Mouse (Mus musculus) hindbrain, embryonic 11.5 days (tissue): ENCODE measurements at regions not wholly inside any gene's neighbourhood (a gene's known extent, or its start where the extent isn't known, plus 50 kb on each side); places are given as distances from the start of the nearest gene placed in this dataset.

Experiments
- ATAC-seq: fragments of 200-750 bp; cut with Nextera tagmentation; 2 replicates; pipeline ENCODE4 v1.8.0; 2017; ENCODE audit warnings: mild to moderate bottlenecking, moderate TSS enrichment, moderate library complexity; ENCODE audit not compliant: low FRiP score
- DNase-seq: peaks from one replicate; pipeline ENCODE4 v3.0.0-alpha.2; 2015; ENCODE audit warnings: low spot score
- H3K27ac ChIP-seq: fragments of 300-500 bp; sonication (generic); 2 replicates; pipeline ENCODE4 v1.5.1; 2014; ENCODE audit warnings: mild to moderate bottlenecking, low read depth, low read length
- H3K27me3 ChIP-seq: fragments of 300-500 bp; sonication (generic); 2 replicates; pipeline ENCODE4 v1.6.1; 2014; ENCODE audit warnings: mild to moderate bottlenecking, low read length, moderate library complexity, mixed read lengths; ENCODE audit not compliant: control insufficient read depth, insufficient read depth
- H3K36me3 ChIP-seq: fragments of 300-500 bp; sonication (generic); 2 replicates; pipeline ENCODE4 v1.6.1; 2014; ENCODE audit warnings: mild to moderate bottlenecking, low read length, moderate library complexity, mixed read lengths; ENCODE audit not compliant: control insufficient read depth, insufficient read depth
- H3K4me1 ChIP-seq: fragments of 300-500 bp; sonication (generic); replicated peaks from 2 replicates; pipeline ENCODE4 v1.6.1; 2014; ENCODE audit warnings: low read length, mixed read lengths; ENCODE audit not compliant: control insufficient read depth, insufficient read depth
- H3K4me2 ChIP-seq: fragments of 300-500 bp; sonication (generic); replicated peaks from 2 replicates; pipeline ENCODE4 v1.6.1; 2014; ENCODE audit warnings: mild to moderate bottlenecking, low read depth, low read length
- H3K4me3 ChIP-seq: fragments of 300-500 bp; sonication (generic); 2 replicates; pipeline ENCODE4 v1.5.1; 2014; ENCODE audit warnings: low read depth, low read length
- H3K9ac ChIP-seq: fragments of 300-500 bp; sonication (generic); 2 replicates; pipeline ENCODE4 v1.6.1; 2014; ENCODE audit warnings: low read depth, low read length
- H3K9me3 ChIP-seq: fragments of 300-500 bp; sonication (generic); 2 replicates; pipeline ENCODE4 v1.6.1; 2016; ENCODE audit warnings: low read length; ENCODE audit not compliant: control insufficient read depth
- WGBS: fragments of 180-500 bp; shearing (Covaris S2); extraction: QIAGEN DNeasy Blood & Tissue Kit; methylation state at CpG from one replicate; pipeline ENCODE4 v1.1.7; 2014; 5-methylcytosine and 5-hydroxymethylcytosine counted together

DNA sequence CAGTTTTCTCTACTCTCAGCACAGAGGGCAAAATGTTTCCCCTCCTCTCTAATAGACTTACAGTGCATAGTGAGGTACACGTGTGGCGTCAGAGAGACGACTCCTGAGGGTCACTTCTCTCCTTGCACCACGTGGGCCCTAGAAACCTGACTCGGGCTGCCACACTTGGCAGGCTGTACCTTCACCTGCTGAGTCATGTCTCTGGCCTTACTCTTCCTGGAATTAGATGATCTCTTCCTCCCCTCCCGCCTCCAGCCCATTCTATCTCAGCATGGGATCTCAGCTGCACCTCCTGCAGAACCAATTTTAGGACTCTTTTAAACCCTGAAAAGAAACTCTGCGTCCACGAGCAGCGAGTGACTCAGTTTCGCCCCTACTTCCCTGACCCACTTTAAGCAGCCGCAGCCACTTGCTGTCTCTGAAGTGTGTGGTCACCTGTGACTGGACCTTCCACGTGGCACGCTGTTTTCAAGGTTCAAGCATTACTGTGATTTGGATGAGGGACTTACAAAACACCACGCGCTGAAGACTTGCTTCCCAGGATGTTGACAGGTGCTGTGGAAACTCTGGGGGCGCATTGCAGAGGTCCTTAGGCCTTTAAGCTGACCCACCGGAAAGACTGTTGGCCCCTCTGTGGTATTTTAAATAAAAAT, 125.2 kb downstream of the Ndufa10 start:
- Histone ChIP-seq H3K4me1 (no peaks in the 10 kb centered on the region), H3K9me3 (no peaks in the 10 kb centered on the region), H3K4me3 (no peak overlapping the region), H3K27ac (no peak overlapping the region), H3K9ac (no peak overlapping the region), H3K27me3 (no peaks in the 10 kb centered on the region), H3K4me2 (no peak overlapping the region), H3K36me3 (no peaks in the 10 kb centered on the region)
- no peak for DNase-seq
- 47% methylated on average over 17 of the region's 17 CpGs for WGBS
- ATAC-seq, result no peak

DNA sequence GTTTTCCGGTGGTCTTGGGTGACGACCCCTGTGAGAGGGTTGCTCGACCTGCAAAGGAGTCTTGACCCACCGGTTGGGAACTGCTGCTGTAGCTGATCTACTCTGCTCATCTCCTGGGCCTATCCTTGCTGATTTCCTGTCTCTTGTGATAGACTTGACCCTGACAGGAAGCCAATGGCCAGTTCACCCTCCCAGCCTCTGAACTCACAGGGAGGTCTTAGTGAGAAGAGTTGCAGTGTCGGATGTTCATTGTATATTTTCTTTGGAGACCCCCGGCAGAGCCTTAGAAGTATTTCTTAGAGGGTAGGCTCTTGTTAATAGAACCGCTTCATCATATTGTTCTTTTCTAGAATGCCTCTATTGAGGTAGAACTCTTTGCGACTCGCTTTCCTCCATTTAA, 126.0 kb downstream of the Ndufa10 start:
- H3K9ac ChIP-seq, result no peak overlapping the region
- no peaks in the 10 kb centered on the region for H3K36me3 ChIP-seq
- H3K4me2 ChIP-seq, result no peak overlapping the region
- no peak overlapping the region for H3K27ac ChIP-seq
- H3K9me3 ChIP-seq, result no peaks in the 10 kb centered on the region
- 58% methylated on average over 9 of the region's 9 CpGs for WGBS
- no peaks in the 10 kb centered on the region for H3K4me1 ChIP-seq
- no peaks in the 10 kb centered on the region for H3K27me3 ChIP-seq
- no peak for DNase-seq
- H3K4me3 ChIP-seq, result no peak overlapping the region
- ATAC-seq, result no peak

DNA sequence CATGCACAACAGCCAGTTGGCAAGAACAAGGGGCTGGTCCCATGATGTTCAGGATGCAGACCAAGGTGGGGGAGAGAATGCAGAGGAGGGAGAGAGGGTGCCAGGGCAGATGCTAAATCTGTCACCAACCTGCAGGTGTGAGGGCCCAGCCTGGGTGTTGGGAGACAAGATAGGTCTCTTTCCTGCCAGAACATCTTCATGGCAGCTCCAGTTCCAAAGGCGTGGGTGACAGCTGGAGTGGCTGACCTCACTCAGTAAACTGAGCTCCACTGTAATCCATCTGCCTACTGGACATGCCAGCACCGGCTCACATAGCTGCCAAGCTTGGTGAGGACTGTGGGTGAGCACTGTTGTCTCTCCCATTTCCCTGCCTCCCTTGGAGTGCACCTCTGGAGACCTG, 129.9 kb downstream of the Ndufa10 start:
- H3K27ac ChIP-seq, result no peak overlapping the region
- no peak overlapping the region for H3K4me2 ChIP-seq
- H3K36me3 ChIP-seq, result no peaks in the 10 kb centered on the region
- ATAC-seq (no peak), DNase-seq (no peak)
- no peaks in the 10 kb centered on the region for H3K9me3 ChIP-seq
- no peak overlapping the region for H3K9ac ChIP-seq
- no peaks in the 10 kb centered on the region for H3K27me3 ChIP-seq
- no peak overlapping the region for H3K4me3 ChIP-seq
- 87% methylated on average over 2 of the region's 2 CpGs for WGBS
- no peaks in the 10 kb centered on the region for H3K4me1 ChIP-seq

DNA sequence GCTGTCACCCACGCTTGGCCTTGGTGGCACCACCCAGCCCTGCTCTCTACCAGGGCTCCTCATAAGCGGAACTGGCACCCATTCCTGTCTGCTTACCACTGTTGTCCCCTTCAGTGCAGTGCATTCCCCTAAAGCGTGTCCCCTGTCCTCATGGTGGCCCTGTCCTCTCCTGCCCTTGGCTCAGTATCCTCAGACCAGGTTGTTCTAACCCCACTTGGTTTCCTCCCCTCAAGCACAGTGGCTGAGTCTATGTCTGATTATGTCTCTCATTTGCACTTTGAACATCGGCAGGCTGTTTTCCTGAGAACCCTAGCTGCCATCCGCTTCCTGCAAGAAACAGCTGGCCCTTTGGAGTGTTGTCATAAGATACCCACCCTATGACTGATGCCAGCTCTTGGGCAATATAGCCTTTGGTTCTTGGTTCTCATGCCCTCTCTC, 130.5 kb downstream of the Ndufa10 start:
- no peak overlapping the region for H3K27ac ChIP-seq
- DNase-seq, result no peak
- H3K4me2 ChIP-seq, result no peak overlapping the region
- no peaks in the 10 kb centered on the region for H3K27me3 ChIP-seq
- no peaks in the 10 kb centered on the region for H3K4me1 ChIP-seq
- H3K36me3 ChIP-seq, result no peaks in the 10 kb centered on the region
- no peak overlapping the region for H3K9ac ChIP-seq
- no peak for ATAC-seq
- no peak overlapping the region for H3K4me3 ChIP-seq
- 85% methylated on average over 5 of the region's 5 CpGs for WGBS
- no peaks in the 10 kb centered on the region for H3K9me3 ChIP-seq

DNA sequence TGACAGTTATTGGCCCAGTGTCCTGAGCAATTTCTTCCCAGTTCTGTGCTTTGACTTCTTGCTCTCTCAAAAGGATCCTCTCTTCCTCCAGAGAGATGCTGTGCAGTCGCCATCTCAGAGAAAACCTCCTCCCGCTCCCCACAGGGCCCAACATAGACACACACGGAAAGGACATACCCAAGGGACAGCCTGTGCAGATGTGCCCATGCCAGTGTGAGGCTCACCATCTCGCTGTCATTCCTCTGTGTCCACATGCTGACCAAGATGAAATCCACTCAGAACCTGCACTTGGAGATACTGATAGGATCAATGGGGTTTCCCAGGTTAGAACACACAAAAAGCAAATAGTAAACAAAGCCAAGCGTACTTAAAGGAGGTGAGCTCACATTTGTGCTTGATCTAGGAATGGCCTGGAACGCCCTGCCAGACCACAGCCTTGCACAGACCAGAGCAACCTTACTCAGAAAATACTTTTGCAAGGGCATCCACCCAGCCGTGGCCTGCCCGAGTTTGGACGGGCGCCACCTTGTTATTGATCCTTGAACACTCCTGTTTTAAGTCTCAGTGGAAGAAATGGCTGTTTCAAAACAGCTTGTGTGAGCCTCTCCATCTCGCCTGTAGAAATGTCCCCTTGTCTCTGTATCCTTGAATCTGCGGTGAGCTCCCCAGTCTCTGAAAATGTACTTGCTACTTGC, 131.7 kb downstream of the Ndufa10 start:
- no peak overlapping the region for H3K4me3 ChIP-seq
- H3K27me3 ChIP-seq, result no peaks in the 10 kb centered on the region
- no peak overlapping the region for H3K9ac ChIP-seq
- H3K4me1 ChIP-seq, result no peaks in the 10 kb centered on the region
- no peak overlapping the region for H3K27ac ChIP-seq
- H3K4me2 ChIP-seq, result no peak overlapping the region
- WGBS, result 90% methylated on average over 12 of the region's 12 CpGs
- H3K36me3 ChIP-seq, result no peaks in the 10 kb centered on the region
- DNase-seq, result no peak
- no peaks in the 10 kb centered on the region for H3K9me3 ChIP-seq
- no peak for ATAC-seq

DNA sequence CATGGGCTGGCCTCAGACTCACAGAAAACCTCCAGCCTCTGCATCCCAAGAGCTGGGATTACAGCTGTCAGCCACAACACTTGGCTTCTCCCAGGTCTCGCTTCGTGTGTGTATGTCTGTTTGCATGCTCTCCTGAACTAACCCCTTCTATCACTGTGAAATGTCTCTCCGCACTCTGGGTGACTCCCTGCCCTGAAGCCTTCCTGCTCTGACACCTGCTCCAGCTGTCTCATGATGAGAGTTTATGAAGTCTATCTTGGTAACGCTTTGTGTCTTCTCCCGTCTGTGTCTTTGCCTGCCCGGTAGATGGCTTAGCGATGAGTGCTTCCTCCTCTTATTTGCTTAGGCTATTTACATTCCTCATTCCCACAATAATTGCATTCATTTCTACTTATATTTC, 133.0 kb downstream of the Ndufa10 start:
- no peaks in the 10 kb centered on the region for H3K27me3 ChIP-seq
- H3K4me2 ChIP-seq, result no peak overlapping the region
- H3K9ac ChIP-seq, result no peak overlapping the region
- no peaks in the 10 kb centered on the region for H3K36me3 ChIP-seq
- no peak overlapping the region for H3K27ac ChIP-seq
- H3K4me1 ChIP-seq, result no peaks in the 10 kb centered on the region
- ATAC-seq (no peak), DNase-seq (no peak)
- WGBS, result 90% methylated on average over 7 of the region's 7 CpGs
- H3K4me3 ChIP-seq, result no peak overlapping the region
- H3K9me3 ChIP-seq, result no peaks in the 10 kb centered on the region

DNA sequence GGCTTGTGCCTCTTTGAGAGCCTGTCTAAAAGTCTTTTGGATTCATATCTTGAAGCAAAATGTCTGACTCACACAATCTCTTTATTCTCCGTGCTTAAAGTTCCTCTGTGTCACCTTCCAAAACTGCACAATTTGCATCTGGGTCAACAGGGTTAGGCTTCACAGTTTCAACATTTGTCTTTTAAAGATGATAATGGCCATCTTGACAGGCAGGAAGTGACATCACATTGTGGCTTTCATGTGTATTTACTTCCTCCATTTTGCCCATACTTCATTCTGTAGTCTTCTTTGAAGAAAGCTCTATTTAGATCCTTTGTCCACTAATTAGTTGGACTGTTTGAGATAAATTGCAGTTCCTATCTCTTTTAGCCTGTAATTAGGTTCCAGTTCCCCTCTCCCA, 135.1 kb downstream of the Ndufa10 start:
- H3K4me1 ChIP-seq, result no peaks in the 10 kb centered on the region
- ATAC-seq (no peak), DNase-seq (no peak)
- 94% methylated on average over 1 of the region's 1 CpGs for WGBS
- no peak overlapping the region for H3K4me2 ChIP-seq
- no peaks in the 10 kb centered on the region for H3K27me3 ChIP-seq
- H3K4me3 ChIP-seq, result no peak overlapping the region
- H3K36me3 ChIP-seq, result no peaks in the 10 kb centered on the region
- H3K9me3 ChIP-seq, result no peaks in the 10 kb centered on the region
- H3K27ac ChIP-seq, result no peak overlapping the region
- H3K9ac ChIP-seq, result no peak overlapping the region

DNA sequence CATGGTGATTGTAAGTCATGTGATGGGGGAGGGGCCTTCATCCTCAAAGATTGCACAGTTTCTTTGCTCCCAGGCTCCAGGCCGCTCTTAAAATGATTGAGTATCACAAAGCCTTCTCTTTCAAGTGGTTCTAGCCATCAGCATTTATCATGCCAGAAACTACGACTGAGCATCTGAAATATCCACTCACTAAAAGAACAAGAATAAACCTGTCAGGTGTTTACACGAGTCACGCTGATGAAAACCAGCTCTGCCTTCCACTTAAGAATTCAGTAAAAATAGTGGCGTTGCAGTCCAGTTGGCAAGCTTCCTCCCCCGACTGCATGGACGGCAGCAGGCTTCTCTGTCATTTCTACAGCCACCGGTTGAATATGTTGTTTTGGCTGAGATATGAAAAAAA, 136.2 kb downstream of the Ndufa10 start:
- ATAC-seq, result no peak
- Histone ChIP-seq H3K27ac (no peak overlapping the region), H3K27me3 (no peaks in the 10 kb centered on the region), H3K36me3 (no peaks in the 10 kb centered on the region), H3K9me3 (no peaks in the 10 kb centered on the region), H3K4me1 (no peaks in the 10 kb centered on the region), H3K4me3 (no peak overlapping the region), H3K4me2 (no peak overlapping the region), H3K9ac (no peak overlapping the region)
- WGBS, result 85% methylated on average over 8 of the region's 8 CpGs
- DNase-seq, result no peak

DNA sequence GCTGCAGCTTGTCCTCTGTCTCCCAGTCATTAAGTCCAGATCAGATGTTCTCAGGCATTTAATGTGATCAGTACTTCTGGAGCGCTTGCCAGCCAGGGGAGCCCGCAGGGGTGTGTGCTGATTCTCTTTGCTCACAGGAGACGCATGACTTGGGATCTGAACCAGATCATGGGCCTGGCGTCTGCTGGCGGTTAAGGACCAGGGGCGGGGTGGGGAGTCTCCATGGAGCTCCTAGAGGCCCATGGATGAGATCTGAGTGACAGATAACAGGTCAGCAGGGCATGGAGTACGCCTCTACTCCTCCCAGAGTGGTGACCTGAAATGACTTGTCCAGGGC, 136.7 kb upstream of the Hdac4 start:
- Histone ChIP-seq H3K9ac (no peak overlapping the region), H3K27me3 (no peaks in the 10 kb centered on the region), H3K9me3 (no peaks in the 10 kb centered on the region), H3K4me3 (no peak overlapping the region), H3K27ac (no peak overlapping the region), H3K36me3 (no peaks in the 10 kb centered on the region), H3K4me2 (no peak overlapping the region), H3K4me1 (no peaks in the 10 kb centered on the region)
- no peak for ATAC-seq
- 80% methylated on average over 7 of the region's 7 CpGs for WGBS
- no peak for DNase-seq
